In the genomic region with DNA sequence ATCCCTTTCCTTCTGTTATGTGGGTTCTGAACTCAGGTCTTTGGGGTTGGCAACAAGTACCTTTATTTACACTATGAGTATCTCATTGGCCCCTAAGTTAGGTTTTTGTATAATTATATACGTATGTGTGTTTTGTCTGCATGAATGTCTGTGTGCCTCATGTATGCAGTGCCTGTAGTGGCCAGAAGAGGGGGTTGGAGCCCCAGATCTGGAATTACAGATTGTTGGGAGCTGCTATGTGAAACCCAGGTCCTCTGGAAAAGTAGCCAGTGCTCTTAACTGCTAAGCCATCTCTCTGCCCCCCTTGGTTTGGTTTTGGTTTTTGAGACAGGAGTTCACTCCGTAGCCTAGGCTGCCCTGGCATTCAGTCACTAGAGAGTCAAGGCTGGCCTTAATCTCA, we compare ENCODE assay signal across 27 mouse cellular contexts. TPM values are rescaled to one million over a fixed set of nuclear protein-coding genes. Genes with fewer than 3 reads are reported as not detected.
DNase-seq lines count a peak whose midpoint lies in the region; ATAC-seq and TF ChIP-seq lines count a peak whose summit lies in the region.
"Had no signal": no experiment of that assay in that cellular context is flagged by ENCODE, and none has a peak within 500 bp of the region (broad histone marks: within the 10 kb centered on the region; RNA-seq: fewer than 3 reads in every experiment).

No protein-coding gene starts in this region.

- no peak overlapping the region for H3K9ac ChIP-seq in liver, adult 2 months (ENCODE audit: low read depth, low read length)
- H3K9ac ChIP-seq in liver, embryonic 11.5 days (ENCODE audit: low read depth, low read length), result no peak overlapping the region
- H3K9ac ChIP-seq in ES-Bruce4 (ENCODE audit: low read depth, poor library complexity, severe bottlenecking), result no peak overlapping the region
- H3K9ac ChIP-seq: embryonic facial prominence, embryonic 15.5 days; heart, embryonic 15.5 days; kidney, embryonic 15.5 days; limb, embryonic 12.5 days; liver, postnatal 0 days had no signal

- no peak for ATAC-seq in liver, embryonic 11.5 days (replicated peaks; ENCODE audit: low FRiP score)
- ATAC-seq: liver, postnatal 0 days had no signal

- 93% methylated on average over 2 of the region's 2 CpGs for WGBS in liver, adult 2 months
- WGBS in liver, embryonic 11.5 days, result 87% methylated on average over 2 of the region's 2 CpGs
- WGBS in small intestine, adult 2 months, result 93% methylated on average over 2 of the region's 2 CpGs

- H3K9me3 ChIP-seq in liver, embryonic 11.5 days (ENCODE audit: control insufficient read depth, low read length), result no peaks in the 10 kb centered on the region
- H3K9me3 ChIP-seq in ES-Bruce4 (replicated peaks; ENCODE audit: control insufficient read depth, insufficient read depth, low read length, poor library complexity, severe bottlenecking), result no peaks in the 10 kb centered on the region
- H3K9me3 ChIP-seq: embryonic facial prominence, embryonic 15.5 days; forebrain, embryonic 10.5 days; heart, embryonic 15.5 days; hindbrain, embryonic 10.5 days; kidney, embryonic 15.5 days; limb, embryonic 12.5 days had no signal

- no peak for TF ChIP-seq POLR2A in liver, adult 2 months (IDR thresholded peaks at IDR 0.05; ENCODE audit: extremely low read depth, insufficient read depth, low read length)
- TF ChIP-seq POLR2A in ES-Bruce4 (IDR thresholded peaks at IDR 0.05; ENCODE audit: insufficient read depth, low read length), result no peak
- TF ChIP-seq POLR2A in small intestine, adult 2 months (IDR thresholded peaks at IDR 0.05; ENCODE audit: low read depth, low read length), result no peak

- no peaks in the 10 kb centered on the region for H3K4me1 ChIP-seq in liver, adult 2 months (ENCODE audit: control insufficient read depth, insufficient read depth, low read length)
- no peaks in the 10 kb centered on the region for H3K4me1 ChIP-seq in liver, embryonic 11.5 days (replicated peaks; ENCODE audit: control insufficient read depth, insufficient read depth, low read length)
- H3K4me1 ChIP-seq in ES-Bruce4 (ENCODE audit: control insufficient read depth, insufficient read depth, low read length), result no peaks in the 10 kb centered on the region
- H3K4me1 ChIP-seq in small intestine, adult 2 months (ENCODE audit: control insufficient read depth, insufficient read depth, insufficient read length, low read length), result peaks cover 4% of the 10 kb centered on the region

- TF ChIP-seq EP300 in ES-Bruce4 (IDR thresholded peaks at IDR 0.05; ENCODE audit: insufficient read depth, low read depth, low read length), result no peak

- no peaks in the 10 kb centered on the region for H3K27me3 ChIP-seq in liver, adult 2 months (ENCODE audit: control insufficient read depth, insufficient read depth, low read length)
- H3K27me3 ChIP-seq in liver, embryonic 11.5 days (replicated peaks; ENCODE audit: control insufficient read depth, insufficient read depth, low read length), result 0 out of 2 replicates have a peak, but pooled peaks cover 3% of the 10 kb centered on the region
- H3K27me3 ChIP-seq in ES-Bruce4 (ENCODE audit: control insufficient read depth, insufficient read depth, low read length, poor library complexity, severe bottlenecking), result no peaks in the 10 kb centered on the region
- H3K27me3 ChIP-seq in small intestine, adult 2 months (ENCODE audit: control insufficient read depth, insufficient read depth, low read length), result no peaks in the 10 kb centered on the region; the same call in 1 of the 2 replicates
- H3K27me3 ChIP-seq: embryonic facial prominence, embryonic 15.5 days had no signal

- DNase-seq in liver, adult 2 months (ENCODE audit: extremely low read depth, low read depth, low spot score), result no peak
- no peak for DNase-seq in liver, embryonic 11.5 days (ENCODE audit: low spot score)
- DNase-seq in CD4-positive, CD25-positive, alpha-beta regulatory T cell, adult 2 months (ENCODE audit: low read depth, low spot score), result peak; percentile 65
- no peak for DNase-seq in cerebellum, adult 11-12 months
- no peak for DNase-seq in adrenal gland, postnatal 14 days
- DNase-seq in heart, adult 8-10 months (ENCODE audit: low spot score), result no peak
- DNase-seq: adrenal gland, postnatal 36 days; B cell, adult 2 months; cerebellum, adult 9-11 months; embryo, embryonic 11 days; gastrocnemius, adult 2 months; liver, postnatal 0 days; midbrain, embryonic 14.5 days; right cerebral cortex, adult 18-20 months had no signal

- H3K4me3 ChIP-seq in liver, adult 2 months (ENCODE audit: insufficient read depth, low read depth, low read length), result no peak overlapping the region
- no peak overlapping the region for H3K4me3 ChIP-seq in liver, embryonic 11.5 days (ENCODE audit: low read depth, low read length)
- H3K4me3 ChIP-seq in ES-Bruce4 (ENCODE audit: low read depth, low read length), result no peak overlapping the region
- H3K4me3 ChIP-seq in small intestine, adult 2 months (ENCODE audit: low read depth, low read length), result no peak overlapping the region
- H3K4me3 ChIP-seq: embryonic facial prominence, embryonic 15.5 days; forebrain, embryonic 10.5 days; gastrocnemius, adult 2 months; heart, embryonic 15.5 days; hindbrain, embryonic 10.5 days; kidney, embryonic 15.5 days; limb, embryonic 12.5 days had no signal

- peak; percentile 26; the same call in 1 of the 2 replicates for TF ChIP-seq CTCF in liver, adult 2 months (IDR thresholded peaks at IDR 0.05; ENCODE audit: low read depth, low read length)
- TF ChIP-seq CTCF in ES-Bruce4 (IDR thresholded peaks at IDR 0.05; ENCODE audit: low read depth, low read length), result peak; percentile 18
- 0 out of 2 replicates have a peak, but pooled peaks have one; percentile 21 for TF ChIP-seq CTCF in small intestine, adult 2 months (IDR thresholded peaks at IDR 0.05; ENCODE audit: extremely low read depth, insufficient read length, insufficient replicate concordance, low read depth, low read length)

- H3K79me2 ChIP-seq in liver, adult 2 months (ENCODE audit: control insufficient read depth, insufficient read depth, low read length), result no peaks in the 10 kb centered on the region

- H3K36me3 ChIP-seq in liver, adult 2 months (ENCODE audit: control insufficient read depth, insufficient read depth, low read length), result no peaks in the 10 kb centered on the region
- no peaks in the 10 kb centered on the region for H3K36me3 ChIP-seq in liver, embryonic 11.5 days (ENCODE audit: control insufficient read depth, insufficient read depth, low read length)
- H3K36me3 ChIP-seq in ES-Bruce4 (ENCODE audit: control insufficient read depth, insufficient read depth, low read length, poor library complexity, severe bottlenecking), result no peaks in the 10 kb centered on the region
- H3K36me3 ChIP-seq in small intestine, adult 2 months (ENCODE audit: control insufficient read depth, insufficient read depth, low read length), result no peaks in the 10 kb centered on the region
- H3K36me3 ChIP-seq: embryonic facial prominence, embryonic 15.5 days; forebrain, embryonic 10.5 days; heart, embryonic 15.5 days; hindbrain, embryonic 10.5 days; kidney, embryonic 15.5 days; limb, embryonic 12.5 days had no signal

- H3K4me2 ChIP-seq in liver, embryonic 11.5 days, result no peak overlapping the region
- H3K4me2 ChIP-seq: embryonic facial prominence, embryonic 15.5 days; heart, embryonic 15.5 days; kidney, embryonic 15.5 days; limb, embryonic 12.5 days had no signal

- H3K27ac ChIP-seq in liver, adult 2 months (replicated peaks; ENCODE audit: insufficient read depth, low read depth, low read length), result no peak overlapping the region
- H3K27ac ChIP-seq in liver, embryonic 11.5 days (ENCODE audit: low read depth, low read length), result no peak overlapping the region
- no peak overlapping the region for H3K27ac ChIP-seq in ES-Bruce4 (ENCODE audit: insufficient read depth, low read length)
- H3K27ac ChIP-seq in small intestine, adult 2 months (ENCODE audit: insufficient read depth, low read depth, low read length), result no peak overlapping the region
- H3K27ac ChIP-seq: embryonic facial prominence, embryonic 15.5 days; gastrocnemius, adult 2 months; heart, embryonic 15.5 days; hindbrain, embryonic 10.5 days; kidney, embryonic 15.5 days; limb, embryonic 12.5 days had no signal

RNA-seq across cellular contexts. Expression of a gene that starts 7.2 kb away (rescaled TPM):
- total RNA-seq in liver, adult 2 months (2014; rRNA removed), result not detected in 2 replicates
- polyA plus RNA-seq in liver, adult 2 months (2012; rRNA removed), result not detected in 2 replicates
- 0.10 TPM in 1 of 2 replicates, not detected in the other for polyA plus RNA-seq in liver, embryonic 11.5 days (2014; fragmentation: Nextera tagmentation; extraction: Ambion mirVana)
- polyA plus RNA-seq in ES-Bruce4 (2011; ENCODE audit: insufficient read depth, insufficient read length, low read depth, missing spikeins), result not detected in 2 replicates
- polyA plus RNA-seq in small intestine, adult 2 months (2012; rRNA removed), result not detected in 2 replicates
- total RNA-seq in adrenal gland, postnatal 14 days (2021), result not detected in 2 replicates
- total RNA-seq in heart, adult 8-10 months (2022), result not detected
- total RNA-seq: adrenal gland, postnatal 36 days; gastrocnemius, adult 2 months; granulocyte monocyte progenitor cell, adult 5-6 weeks; layer of hippocampus, adult 18-20 months; left cerebral cortex, adult 18-20 months had no signal
- polyA plus RNA-seq: activated CD4-positive, CD25-positive, alpha-beta regulatory T cell, adult 4 months; forebrain, embryonic 10.5 days; heart, embryonic 15.5 days; hindbrain, embryonic 10.5 days; liver, postnatal 0 days; midbrain, embryonic 14.5 days had no signal

RNA-seq across cellular contexts. Expression of a gene that starts 19.8 kb away (rescaled TPM):
- total RNA-seq in liver, adult 2 months (2014; rRNA removed), result 11.4 and 12.6 TPM in 2 replicates
- 18.9 and 19.7 TPM in 2 replicates for polyA plus RNA-seq in liver, adult 2 months (2012; rRNA removed)
- 8.8 and 10.5 TPM in 2 replicates for polyA plus RNA-seq in liver, embryonic 11.5 days (2014; fragmentation: Nextera tagmentation; extraction: Ambion mirVana)
- polyA plus RNA-seq in ES-Bruce4 (2011; ENCODE audit: insufficient read depth, insufficient read length, low read depth, missing spikeins), result 16.8 and 20.1 TPM in 2 replicates
- polyA plus RNA-seq in small intestine, adult 2 months (2012; rRNA removed), result 12.2 and 27.0 TPM in 2 replicates
- 20.5 and 22.6 TPM in 2 replicates for total RNA-seq in adrenal gland, postnatal 14 days (2021)
- total RNA-seq in heart, adult 8-10 months (2022), result 10 to 100 TPM in 1 of 4 experiments, 1 to 10 TPM in 3; 5.4 to 10.1 (median 7.3) TPM

RNA-seq across cellular contexts. Expression of a gene that starts 43.4 kb away (rescaled TPM):
- total RNA-seq in liver, adult 2 months (2014; rRNA removed), result 0.09 and 0.27 TPM in 2 replicates
- polyA plus RNA-seq in liver, adult 2 months (2012; rRNA removed), result 0.12 TPM in 1 of 2 replicates, not detected in the other
- 35.5 and 40.5 TPM in 2 replicates for polyA plus RNA-seq in liver, embryonic 11.5 days (2014; fragmentation: Nextera tagmentation; extraction: Ambion mirVana)
- 31.8 and 33.3 TPM in 2 replicates for polyA plus RNA-seq in ES-Bruce4 (2011; ENCODE audit: insufficient read depth, insufficient read length, low read depth, missing spikeins)
- polyA plus RNA-seq in small intestine, adult 2 months (2012; rRNA removed), result 0.85 and 2.8 TPM in 2 replicates
- 1.9 and 3.3 TPM in 2 replicates for total RNA-seq in adrenal gland, postnatal 14 days (2021)
- under 1 TPM in 1 of 4 experiments, not detected in 3; 0.44 TPM for total RNA-seq in heart, adult 8-10 months (2022)
- total RNA-seq: gastrocnemius, adult 2 months; left cerebral cortex, adult 18-20 months had no signal

RNA-seq across cellular contexts. Expression of a gene that starts 43.6 kb away (rescaled TPM):
- total RNA-seq in liver, adult 2 months (2014; rRNA removed), result 87.4 and 112 TPM in 2 replicates
- 68.7 and 74.6 TPM in 2 replicates for polyA plus RNA-seq in liver, adult 2 months (2012; rRNA removed)
- 127 and 132 TPM in 2 replicates for polyA plus RNA-seq in liver, embryonic 11.5 days (2014; fragmentation: Nextera tagmentation; extraction: Ambion mirVana)
- polyA plus RNA-seq in ES-Bruce4 (2011; ENCODE audit: insufficient read depth, insufficient read length, low read depth, missing spikeins), result 48.1 and 49.0 TPM in 2 replicates
- polyA plus RNA-seq in small intestine, adult 2 months (2012; rRNA removed), result 25.8 and 45.7 TPM in 2 replicates
- 83.5 and 84.1 TPM in 2 replicates for total RNA-seq in adrenal gland, postnatal 14 days (2021)
- total RNA-seq in heart, adult 8-10 months (2022), result 10 to 100 TPM; 59.3 to 66.6 (median 63.0) TPM

RNA-seq across cellular contexts. Expression of a gene that starts 44.4 kb away (rescaled TPM):
- not detected in 2 replicates for total RNA-seq in liver, adult 2 months (2014; rRNA removed)
- polyA plus RNA-seq in liver, adult 2 months (2012; rRNA removed), result 0.07 TPM in 1 of 2 replicates, not detected in the other
- 0.23 TPM in 1 of 2 replicates, not detected in the other for polyA plus RNA-seq in liver, embryonic 11.5 days (2014; fragmentation: Nextera tagmentation; extraction: Ambion mirVana)
- polyA plus RNA-seq in ES-Bruce4 (2011; ENCODE audit: insufficient read depth, insufficient read length, low read depth, missing spikeins), result 0.55 TPM in 1 of 2 replicates, not detected in the other
- 0.13 TPM in 1 of 2 replicates, not detected in the other for polyA plus RNA-seq in small intestine, adult 2 months (2012; rRNA removed)
- not detected in 2 replicates for total RNA-seq in adrenal gland, postnatal 14 days (2021)
- under 1 TPM; 0.52 to 0.97 (median 0.88) TPM for total RNA-seq in heart, adult 8-10 months (2022)
- total RNA-seq: granulocyte monocyte progenitor cell, adult 5-6 weeks had no signal
- polyA plus RNA-seq: activated CD4-positive, CD25-positive, alpha-beta regulatory T cell, adult 4 months; embryonic facial prominence, embryonic 15.5 days; heart, embryonic 15.5 days; intestine, embryonic 14.5 days; limb, embryonic 12.5 days; liver, postnatal 0 days; midbrain, embryonic 14.5 days had no signal
